Mouse (Mus musculus): ENCODE measurements around the gene Mgat4b. TPM values are rescaled to one million over a fixed set of nuclear protein-coding genes. Genes with fewer than 3 reads are reported as not detected.
A peak's percentile ranks its signal among the peaks of the same experiment; 100 is the strongest.

The Mgat4b gene
- polyA plus RNA-seq, 1 experiment from 2014 or later = 24.2 TPM

DNA sequence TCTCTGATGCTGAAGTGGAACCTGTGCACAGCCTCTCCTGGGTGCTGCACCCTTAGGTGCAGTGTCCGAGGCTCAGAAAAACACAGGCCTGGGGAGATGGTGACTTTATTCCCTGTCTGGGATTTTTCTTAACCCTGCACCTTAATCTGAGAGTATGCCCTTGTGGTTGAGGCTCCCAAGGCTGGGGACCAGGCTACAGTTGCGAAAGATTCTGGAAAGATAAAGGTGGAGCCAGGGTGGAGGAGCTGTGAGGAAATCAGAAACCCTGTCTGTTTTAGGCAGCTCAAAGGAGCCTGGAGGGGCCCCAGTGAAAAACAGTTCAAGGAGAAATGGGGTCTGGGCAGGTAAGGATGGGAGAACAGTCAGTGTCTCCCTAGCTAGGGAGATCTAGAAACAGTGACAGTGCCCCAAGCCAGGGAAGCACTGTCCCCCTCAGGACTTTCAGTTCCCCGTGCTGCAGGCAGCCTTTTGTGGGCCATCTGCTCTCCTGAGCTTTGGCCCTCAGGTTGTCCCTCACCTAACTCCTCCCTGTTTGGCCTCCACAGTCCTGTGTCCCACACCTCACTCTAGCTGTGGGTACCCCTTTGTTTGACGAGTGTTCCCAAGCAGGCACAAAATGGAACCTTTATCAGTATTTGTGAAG lies 6.2 kb downstream of the Mgat4b start:
- ATAC-seq (replicated peaks; ENCODE audit: low FRiP score) = no peak
- 78% methylated on average over 4 of the region's 4 CpGs for WGBS
- Histone ChIP-seq H3K4me2 (ENCODE audit: low read depth, low read length, severe bottlenecking) (no peak overlapping the region), H3K9ac (ENCODE audit: low read length) (no peak overlapping the region), H3K36me3 (ENCODE audit: control insufficient read depth, insufficient read depth, low read length) (no peaks in the 10 kb centered on the region), H3K27me3 (ENCODE audit: control insufficient read depth, insufficient read depth, low read length) (no peaks in the 10 kb centered on the region), H3K9me3 (ENCODE audit: control insufficient read depth, low read length) (no peaks in the 10 kb centered on the region), H3K4me1 (replicated peaks; ENCODE audit: control insufficient read depth, insufficient read depth, low read length) (peaks cover 4% of the 10 kb centered on the region; the same call in 1 of the 2 replicates), H3K4me3 (ENCODE audit: low read depth, low read length) (no peak overlapping the region), H3K27ac (ENCODE audit: low read depth, low read length) (no peak overlapping the region)
- no peak for DNase-seq (ENCODE audit: low spot score)

DNA sequence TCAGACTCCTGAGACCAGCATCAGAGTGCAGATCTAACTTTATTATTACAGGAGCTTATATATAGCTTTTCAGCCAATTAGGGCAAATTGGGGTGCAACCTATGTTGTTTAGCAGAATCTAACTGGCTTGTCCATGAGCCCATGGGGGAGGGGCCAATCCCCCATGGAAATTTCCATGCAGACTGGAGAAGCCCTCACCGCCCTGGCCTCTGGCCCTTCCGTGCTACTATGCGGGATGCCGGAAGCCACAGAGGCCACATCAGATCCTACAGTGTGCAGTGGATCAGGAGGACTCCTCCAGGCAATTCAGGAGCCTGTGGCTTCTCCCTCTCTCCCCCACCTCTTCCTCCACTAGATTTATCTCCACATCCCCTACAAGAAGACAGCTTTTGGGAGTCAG lies 7.1 kb downstream of the Mgat4b start:
- no peaks in the 10 kb centered on the region for H3K27me3 ChIP-seq (ENCODE audit: control insufficient read depth, insufficient read depth, low read length)
- WGBS = 61% methylated on average over 4 of the region's 4 CpGs
- no peaks in the 10 kb centered on the region for H3K36me3 ChIP-seq (ENCODE audit: control insufficient read depth, insufficient read depth, low read length)
- H3K4me1 ChIP-seq (replicated peaks; ENCODE audit: control insufficient read depth, insufficient read depth, low read length) = peaks cover 4% of the 10 kb centered on the region; the same call in 1 of the 2 replicates
- no peak overlapping the region for H3K4me3 ChIP-seq (ENCODE audit: low read depth, low read length)
- no peaks in the 10 kb centered on the region for H3K9me3 ChIP-seq (ENCODE audit: control insufficient read depth, low read length)
- H3K9ac ChIP-seq (ENCODE audit: low read length) = no peak overlapping the region
- ATAC-seq (replicated peaks; ENCODE audit: low FRiP score) (no peak), DNase-seq (ENCODE audit: low spot score) (no peak)
- H3K27ac ChIP-seq (ENCODE audit: low read depth, low read length) = no peak overlapping the region
- no peak overlapping the region for H3K4me2 ChIP-seq (ENCODE audit: low read depth, low read length, severe bottlenecking)

DNA sequence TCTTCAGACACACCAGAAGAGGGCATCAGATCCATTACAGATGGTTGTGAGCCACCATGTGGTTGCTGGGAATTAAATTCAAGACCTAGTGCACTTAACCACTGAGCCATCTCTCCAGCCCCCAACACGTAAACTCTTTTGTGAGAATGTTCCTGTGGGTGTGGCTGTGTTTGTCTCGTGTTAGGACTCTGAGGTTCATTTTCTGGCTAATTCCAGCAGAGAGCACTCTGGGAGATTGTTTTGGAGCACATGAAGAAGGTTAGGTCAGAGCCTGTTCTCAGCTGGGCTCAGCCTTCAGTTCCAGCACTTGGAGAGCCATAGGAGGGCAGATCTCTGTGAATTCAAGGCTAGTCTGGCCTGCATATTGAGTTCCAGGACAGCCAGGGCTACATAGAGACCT lies 9.1 kb downstream of the Mgat4b start:
- peaks cover 2% of the 10 kb centered on the region; the same call in 1 of the 2 replicates for H3K27me3 ChIP-seq (ENCODE audit: control insufficient read depth, insufficient read depth, low read length)
- no peak for DNase-seq (ENCODE audit: low spot score)
- H3K27ac ChIP-seq (ENCODE audit: low read depth, low read length) = no peak overlapping the region
- H3K4me3 ChIP-seq (ENCODE audit: low read depth, low read length) = no peak overlapping the region
- peaks cover 10% of the 10 kb centered on the region; the same call in 1 of the 2 replicates for H3K4me1 ChIP-seq (replicated peaks; ENCODE audit: control insufficient read depth, insufficient read depth, low read length)
- no peak overlapping the region for H3K4me2 ChIP-seq (ENCODE audit: low read depth, low read length, severe bottlenecking)
- no peaks in the 10 kb centered on the region for H3K36me3 ChIP-seq (ENCODE audit: control insufficient read depth, insufficient read depth, low read length)
- no peak overlapping the region for H3K9ac ChIP-seq (ENCODE audit: low read length)
- no peak for ATAC-seq (replicated peaks; ENCODE audit: low FRiP score)
- H3K9me3 ChIP-seq (ENCODE audit: control insufficient read depth, low read length) = no peaks in the 10 kb centered on the region
- WGBS = 52% methylated on average over 2 of the region's 2 CpGs

DNA sequence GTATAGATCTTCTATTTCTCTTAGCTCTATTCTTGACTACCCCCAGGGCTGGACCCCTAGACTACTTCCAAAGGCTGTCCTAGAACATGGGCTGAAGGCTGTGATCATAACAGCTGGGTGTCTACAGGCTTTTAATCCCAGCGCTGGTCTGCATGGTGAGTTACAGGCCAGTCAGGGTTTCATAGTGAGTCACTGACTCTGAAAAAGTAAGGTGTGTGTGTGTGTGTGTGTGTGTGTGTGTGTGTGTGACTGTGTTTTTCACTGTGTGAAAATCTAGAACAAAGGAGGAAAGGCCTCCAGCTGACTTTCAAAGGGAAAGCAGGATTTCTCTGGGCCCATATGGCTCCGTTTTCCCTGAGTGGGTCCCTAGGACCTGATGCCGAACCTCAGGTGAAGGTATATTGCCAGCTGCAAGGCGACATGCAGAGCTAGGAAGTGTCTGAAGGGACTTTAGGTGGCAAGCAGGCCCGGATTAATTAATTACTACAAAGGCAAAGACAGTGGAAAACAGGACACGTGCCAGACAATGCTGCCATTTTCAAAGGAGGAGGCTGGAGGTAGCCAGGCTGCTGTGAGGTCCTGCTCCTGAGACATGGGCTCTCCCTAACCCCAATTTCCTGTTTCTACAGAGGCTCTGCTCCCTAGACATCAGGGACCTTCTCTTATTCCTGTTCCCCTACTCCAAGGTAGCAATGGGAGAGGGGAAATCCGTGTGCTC lies 12.0 kb downstream of the Mgat4b start:
- no peaks in the 10 kb centered on the region for H3K36me3 ChIP-seq (ENCODE audit: control insufficient read depth, insufficient read depth, low read length)
- no peak overlapping the region for H3K4me2 ChIP-seq (ENCODE audit: low read depth, low read length, severe bottlenecking)
- H3K4me3 ChIP-seq (ENCODE audit: low read depth, low read length) = no peak overlapping the region
- peaks cover 2% of the 10 kb centered on the region; the same call in 1 of the 2 replicates for H3K27me3 ChIP-seq (ENCODE audit: control insufficient read depth, insufficient read depth, low read length)
- H3K27ac ChIP-seq (ENCODE audit: low read depth, low read length) = no peak overlapping the region
- no peak overlapping the region for H3K9ac ChIP-seq (ENCODE audit: low read length)
- peaks cover 11% of the 10 kb centered on the region for H3K4me1 ChIP-seq (replicated peaks; ENCODE audit: control insufficient read depth, insufficient read depth, low read length)
- no peaks in the 10 kb centered on the region for H3K9me3 ChIP-seq (ENCODE audit: control insufficient read depth, low read length)
- 51% methylated on average over 7 of the region's 7 CpGs for WGBS
- no peak for ATAC-seq (replicated peaks; ENCODE audit: low FRiP score)
- DNase-seq (ENCODE audit: low spot score) = no peak

DNA sequence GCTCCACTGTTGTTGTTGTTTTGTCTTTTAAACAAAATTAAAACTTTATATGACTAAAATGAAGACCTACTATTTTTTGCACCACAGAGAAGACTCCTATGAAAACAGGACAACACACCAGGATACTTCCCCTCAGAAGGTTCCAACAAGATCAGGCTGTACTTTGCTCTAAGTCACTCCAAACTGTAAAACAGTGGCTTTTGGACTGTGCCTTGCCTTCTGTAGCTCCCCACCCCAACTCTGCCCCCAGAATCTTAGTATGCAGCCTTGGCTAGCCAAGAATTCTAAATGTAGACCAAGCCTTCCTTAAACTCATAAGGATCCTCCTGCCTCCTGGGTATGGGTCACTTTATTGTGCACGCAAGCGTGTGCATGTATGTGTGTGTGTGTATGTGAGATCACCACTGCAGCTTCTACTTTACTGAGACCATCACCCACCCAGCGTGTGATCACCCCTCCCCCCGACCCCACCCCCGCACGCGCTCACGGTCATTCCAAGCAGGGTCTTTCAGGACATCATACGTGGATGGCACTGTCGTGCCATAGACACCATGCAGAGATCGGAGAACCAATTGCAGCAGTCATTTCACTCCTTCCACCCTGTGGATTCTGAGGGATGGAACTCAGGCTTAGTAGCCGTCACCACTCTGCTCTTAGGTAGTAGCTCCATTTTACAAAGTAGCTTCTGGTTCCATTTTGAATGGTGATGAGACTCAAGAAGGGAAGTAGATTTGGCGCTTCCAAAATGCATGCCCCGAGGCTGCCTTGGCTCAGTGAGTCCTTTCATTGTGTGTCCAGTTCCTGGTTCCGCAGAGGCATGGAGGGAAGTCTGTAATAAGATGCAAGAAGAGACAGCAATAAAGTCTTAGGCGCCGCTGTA lies 13.3 kb downstream of the Mgat4b start:
- Histone ChIP-seq H3K9ac (ENCODE audit: low read length) (peak overlapping the region; percentile 94), H3K4me1 (replicated peaks; ENCODE audit: control insufficient read depth, insufficient read depth, low read length) (peaks cover 16% of the 10 kb centered on the region), H3K36me3 (ENCODE audit: control insufficient read depth, insufficient read depth, low read length) (no peaks in the 10 kb centered on the region), H3K27me3 (ENCODE audit: control insufficient read depth, insufficient read depth, low read length) (peaks cover 2% of the 10 kb centered on the region; the same call in 1 of the 2 replicates), H3K4me2 (ENCODE audit: low read depth, low read length, severe bottlenecking) (peak overlapping the region; percentile 95), H3K27ac (ENCODE audit: low read depth, low read length) (peak overlapping the region; percentile 74), H3K9me3 (ENCODE audit: control insufficient read depth, low read length) (no peaks in the 10 kb centered on the region), H3K4me3 (ENCODE audit: low read depth, low read length) (peak overlapping the region; percentile 86)
- peak; percentile 13; the same call in 1 of the 2 replicates for ATAC-seq (replicated peaks; ENCODE audit: low FRiP score)
- WGBS = 7% methylated on average over 17 of the region's 17 CpGs
- DNase-seq (ENCODE audit: low spot score) = no peak

DNA sequence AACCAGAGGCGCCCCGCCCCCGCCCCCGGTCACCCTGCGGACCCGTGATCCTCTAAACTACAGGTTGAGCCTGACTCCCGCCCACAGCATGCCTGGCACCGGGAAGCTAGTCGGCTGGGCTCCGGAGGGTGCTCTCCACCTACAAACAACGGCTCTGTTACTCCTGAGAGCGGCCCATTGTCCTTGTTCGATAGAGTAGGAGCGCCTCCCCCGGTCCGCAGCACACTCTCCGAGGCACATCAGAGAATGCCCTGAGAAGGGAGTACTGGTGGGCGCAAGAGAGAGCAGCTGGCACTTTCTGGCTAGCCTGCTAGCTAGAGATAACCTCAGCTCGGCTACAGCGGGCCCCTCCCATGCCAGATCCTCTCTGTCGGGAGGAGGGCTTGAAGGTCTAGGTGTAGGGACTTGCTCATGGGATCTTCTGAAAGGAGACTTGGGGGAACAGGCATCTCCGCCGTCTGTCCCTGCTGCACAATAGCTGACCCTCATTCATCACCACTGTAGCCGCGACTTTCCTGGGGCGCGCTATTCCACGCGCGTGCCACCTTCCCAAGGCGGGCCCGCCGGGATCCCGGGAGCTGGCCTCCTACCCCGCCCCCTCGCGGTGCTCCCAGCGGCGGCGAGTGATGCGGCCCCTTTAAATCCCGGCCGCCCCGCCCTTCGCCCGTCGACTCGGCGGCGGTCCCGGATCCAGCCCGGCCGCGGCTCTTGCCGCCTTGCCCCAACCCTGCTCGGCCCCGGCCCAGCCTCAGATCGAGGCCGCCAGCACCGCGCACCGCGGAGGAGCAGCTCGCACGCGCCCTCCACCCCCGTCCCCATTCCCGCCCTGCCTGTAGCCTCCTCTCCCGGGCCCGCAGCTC lies 14.2 kb downstream of the Mgat4b start:
- H3K4me2 ChIP-seq (ENCODE audit: low read depth, low read length, severe bottlenecking) = peak overlapping the region; percentile 95
- peak overlapping the region; percentile 74 for H3K27ac ChIP-seq (ENCODE audit: low read depth, low read length)
- peaks cover 2% of the 10 kb centered on the region; the same call in 1 of the 2 replicates for H3K27me3 ChIP-seq (ENCODE audit: control insufficient read depth, insufficient read depth, low read length)
- H3K36me3 ChIP-seq (ENCODE audit: control insufficient read depth, insufficient read depth, low read length) = no peaks in the 10 kb centered on the region
- peak; percentile 89 for ATAC-seq (replicated peaks; ENCODE audit: low FRiP score)
- H3K9ac ChIP-seq (ENCODE audit: low read length) = peak overlapping the region; percentile 94
- peak; percentile 89 for DNase-seq (ENCODE audit: low spot score)
- H3K9me3 ChIP-seq (ENCODE audit: control insufficient read depth, low read length) = no peaks in the 10 kb centered on the region
- peaks cover 19% of the 10 kb centered on the region for H3K4me1 ChIP-seq (replicated peaks; ENCODE audit: control insufficient read depth, insufficient read depth, low read length)
- under 1% methylated on average over 68 of the region's 70 CpGs for WGBS
- H3K4me3 ChIP-seq (ENCODE audit: low read depth, low read length) = peak overlapping the region; percentile 86

DNA sequence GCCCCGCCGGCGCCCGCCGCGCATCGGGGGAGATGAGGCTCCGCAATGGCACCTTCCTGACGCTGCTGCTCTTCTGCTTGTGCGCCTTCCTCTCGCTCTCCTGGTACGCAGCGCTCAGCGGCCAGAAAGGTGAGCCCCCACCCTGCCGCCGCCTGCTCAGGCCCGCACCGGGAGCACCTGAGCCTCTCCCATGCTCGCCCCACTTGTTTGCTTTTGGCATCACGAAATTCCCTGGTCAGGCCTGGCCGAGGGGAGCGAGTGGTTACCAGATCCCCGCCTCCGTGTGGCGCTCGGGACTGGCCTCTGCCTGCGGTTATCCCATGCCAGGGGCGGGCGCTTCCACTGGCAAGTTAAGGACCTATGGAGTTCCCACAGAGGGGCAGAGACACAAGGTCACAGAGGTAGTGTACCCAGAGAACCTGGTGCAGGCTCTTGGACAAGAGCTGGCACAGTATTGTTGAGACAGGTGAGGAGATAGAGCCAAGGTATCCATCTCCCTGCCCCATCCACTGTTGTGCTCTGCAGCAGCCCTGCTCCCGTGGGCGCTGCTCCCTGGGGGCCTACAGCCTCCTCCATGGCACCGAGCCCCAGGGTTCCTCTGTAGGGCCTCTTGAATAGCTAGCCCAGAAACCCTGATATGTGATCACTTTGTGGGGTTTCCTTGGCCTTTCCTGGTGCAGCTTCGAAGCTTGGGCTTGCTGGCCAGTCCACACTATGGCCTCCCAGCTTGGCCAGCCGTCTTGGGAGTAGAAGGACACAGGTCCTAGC lies 15.1 kb downstream of the Mgat4b start:
- H3K4me1 ChIP-seq (replicated peaks; ENCODE audit: control insufficient read depth, insufficient read depth, low read length) = peaks cover 19% of the 10 kb centered on the region
- no peaks in the 10 kb centered on the region for H3K9me3 ChIP-seq (ENCODE audit: control insufficient read depth, low read length)
- no peak overlapping the region for H3K27ac ChIP-seq (ENCODE audit: low read depth, low read length)
- peak overlapping the region; percentile 95 for H3K4me2 ChIP-seq (ENCODE audit: low read depth, low read length, severe bottlenecking)
- ATAC-seq (replicated peaks; ENCODE audit: low FRiP score) (peak; percentile 26), DNase-seq (ENCODE audit: low spot score) (peak; percentile 72)
- 4% methylated on average over 32 of the region's 34 CpGs for WGBS
- peak overlapping the region; percentile 86 for H3K4me3 ChIP-seq (ENCODE audit: low read depth, low read length)
- H3K9ac ChIP-seq (ENCODE audit: low read length) = peak overlapping the region; percentile 94
- no peaks in the 10 kb centered on the region for H3K36me3 ChIP-seq (ENCODE audit: control insufficient read depth, insufficient read depth, low read length)
- H3K27me3 ChIP-seq (ENCODE audit: control insufficient read depth, insufficient read depth, low read length) = peaks cover 4% of the 10 kb centered on the region; the same call in 1 of the 2 replicates

Measured in forebrain, embryonic 11.5 days (tissue).